ENCODE assay signal across 1 mouse cellular context in genomic region chr4:133281951-133282481, GRCm38 (mm10).
TF ChIP-seq lines count a peak whose summit lies in the region.

No protein-coding gene starts in this region.

TF ChIP-seq in MEL, 35 proteins besides CTCF, POLR2A, EP300 and RAD21 (continued from another document):
- TF ChIP-seq JUND (IDR thresholded peaks at IDR 0.05; ENCODE audit: low read depth, low read length) (no peak), NELFE (IDR thresholded peaks at IDR 0.05; ENCODE audit: low read depth, low read length) (no peak), MYC (IDR thresholded peaks at IDR 0.05; ENCODE audit: low read depth, low read length) (no peak)
TF ChIP-seq in MEL: peak in this region for 3.
